Mouse (Mus musculus): ENCODE results near the gene Chchd6. TPM values are rescaled to one million over a fixed set of nuclear protein-coding genes. Genes with fewer than 3 reads are reported as not detected.

Gene Chchd6
- polyA plus RNA-seq, 1 experiment, result 38.0 TPM

DNA sequence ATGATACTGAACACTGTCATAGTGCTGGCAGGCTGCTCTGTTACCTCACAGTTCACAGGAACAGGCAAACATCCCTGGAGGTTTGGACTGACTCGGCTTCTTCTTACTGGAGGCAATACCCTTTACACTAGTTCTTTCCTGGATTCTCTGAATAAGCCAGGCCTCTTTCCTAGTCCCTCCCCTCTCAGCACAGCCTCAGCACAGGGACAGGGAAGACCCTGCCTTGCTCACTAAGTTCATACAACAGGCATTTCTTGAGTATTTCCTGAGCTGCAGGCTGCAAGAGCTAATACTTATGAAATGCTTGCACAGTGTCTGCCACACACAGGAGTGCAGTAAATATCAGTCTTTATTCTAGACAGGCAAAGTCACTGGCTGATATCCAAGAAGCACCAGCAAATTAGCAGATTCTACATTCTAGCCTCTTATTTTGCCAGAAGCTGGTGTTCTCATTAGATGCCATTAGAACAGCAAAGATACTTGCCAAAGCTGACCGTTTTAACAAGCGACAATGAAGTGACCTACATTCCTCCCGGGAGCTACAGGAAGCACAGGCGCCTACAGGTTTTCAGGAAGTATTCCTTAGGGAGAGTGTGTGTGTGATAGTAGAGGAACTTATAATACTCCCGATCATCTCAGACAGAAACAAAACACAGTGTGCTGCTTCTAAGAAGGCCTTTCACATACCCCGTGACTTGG is 142.3 kb downstream of the Chchd6 start:
- no peak for DNase-seq (ENCODE audit: low spot score)

DNA sequence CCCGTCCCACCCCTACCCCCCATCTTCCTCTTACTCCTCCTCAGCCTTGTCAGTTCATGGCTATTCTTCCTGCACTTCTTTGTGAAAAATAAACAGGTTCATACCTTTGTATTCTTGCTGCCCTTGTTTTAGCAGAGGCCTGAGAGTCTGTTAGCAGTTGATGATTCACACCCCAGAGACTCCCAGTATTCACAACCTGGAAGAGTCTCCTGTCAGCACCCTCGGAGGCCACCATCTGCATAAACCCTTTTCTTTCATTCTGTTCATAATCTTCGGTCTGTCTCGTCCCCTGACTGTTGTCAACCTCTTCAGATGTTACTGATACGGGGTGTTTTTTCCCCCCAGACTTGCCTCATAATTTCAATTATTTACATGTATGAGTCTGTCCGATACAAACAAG is 143.1 kb downstream of the Chchd6 start:
- no peak for DNase-seq (ENCODE audit: low spot score)

DNA sequence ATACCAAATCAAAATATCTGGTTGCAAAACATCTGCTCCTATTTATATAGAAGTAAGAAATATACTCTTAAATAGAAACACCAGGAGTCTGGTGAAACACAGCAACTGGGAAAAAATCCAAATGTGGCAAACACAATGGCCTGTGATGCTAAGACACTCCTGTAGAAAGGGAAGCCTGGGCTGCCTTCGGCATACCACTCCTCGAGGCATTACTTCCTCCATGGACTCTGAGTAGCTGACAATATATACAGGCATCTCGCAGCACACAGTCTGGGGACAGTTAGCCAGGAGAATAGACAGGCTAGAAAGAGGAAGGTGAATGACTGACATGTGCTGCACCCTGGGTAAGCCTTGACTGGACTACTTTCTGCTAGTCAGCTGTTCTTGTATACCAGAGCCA is 146.7 kb downstream of the Chchd6 start:
- no peak for DNase-seq (ENCODE audit: low spot score)

DNA sequence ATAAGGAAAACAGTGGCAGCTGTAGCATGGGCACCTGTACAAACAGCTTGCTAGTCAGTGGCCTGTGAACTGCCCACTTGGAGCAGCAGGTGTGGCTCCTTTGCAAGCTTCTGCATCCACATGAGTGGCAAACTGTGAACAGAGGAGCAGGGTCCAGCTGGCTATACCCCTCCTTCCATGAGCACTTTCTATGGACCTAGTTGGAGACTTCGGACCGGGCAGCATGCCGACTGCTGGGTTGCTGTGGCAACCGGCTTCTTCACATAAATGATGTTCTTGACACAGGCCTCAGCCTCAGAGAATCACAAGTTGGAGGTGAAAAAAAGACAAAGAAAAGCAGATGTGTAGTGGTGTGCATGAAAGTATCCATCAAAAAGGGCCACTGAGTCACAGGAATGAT is 154.8 kb downstream of the Chchd6 start:
- no peak for DNase-seq (ENCODE audit: low spot score)

DNA sequence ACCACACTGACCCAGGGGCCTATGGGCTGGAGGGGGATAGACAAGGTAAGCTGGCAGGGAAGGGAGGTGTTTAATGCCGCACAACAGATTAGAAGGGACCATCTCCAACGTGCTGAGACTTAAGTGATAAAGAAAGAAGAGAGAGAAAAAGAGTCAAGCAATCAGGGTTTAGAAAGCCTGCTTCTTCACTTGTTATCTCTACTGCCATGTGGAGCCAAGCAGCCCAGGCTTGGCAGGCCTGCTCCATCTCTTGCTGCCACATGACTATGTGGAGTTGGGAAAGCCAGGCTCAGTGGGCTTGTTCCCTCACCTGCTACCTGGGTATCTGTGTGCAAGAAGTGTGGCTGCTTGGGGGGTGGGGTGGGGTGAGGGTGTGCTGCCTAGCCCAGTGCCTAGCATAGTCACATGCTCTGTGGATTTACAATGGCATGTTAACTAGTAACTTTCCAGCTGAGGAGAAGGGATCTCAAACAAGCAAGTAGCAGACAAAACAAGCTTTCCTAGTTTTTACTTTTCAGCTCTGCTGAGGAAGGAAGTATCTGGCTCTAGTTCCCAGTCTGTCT is 163.5 kb downstream of the Chchd6 start:
- DNase-seq (ENCODE audit: low spot score), result no peak

DNA sequence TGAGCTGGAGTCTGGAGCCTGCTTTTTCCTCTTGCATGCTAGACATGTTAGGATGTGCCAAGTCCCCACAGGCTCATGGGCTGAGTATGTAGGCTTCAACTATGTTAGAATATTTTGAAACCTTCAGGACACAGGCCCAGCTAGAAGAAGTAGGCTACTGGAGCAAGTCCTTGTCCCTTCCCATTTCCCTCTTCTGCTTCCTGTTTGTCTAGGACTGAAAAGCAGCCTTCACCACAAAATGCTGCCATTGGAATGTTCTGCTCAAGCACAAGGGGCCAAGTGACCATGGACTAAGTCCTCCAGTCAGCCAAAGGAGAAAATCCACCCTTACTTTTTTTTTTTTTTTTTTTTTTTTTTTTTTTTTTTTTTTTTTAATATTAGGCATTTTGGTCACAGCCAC is 164.7 kb downstream of the Chchd6 start:
- DNase-seq (ENCODE audit: low spot score), result no peak

DNA sequence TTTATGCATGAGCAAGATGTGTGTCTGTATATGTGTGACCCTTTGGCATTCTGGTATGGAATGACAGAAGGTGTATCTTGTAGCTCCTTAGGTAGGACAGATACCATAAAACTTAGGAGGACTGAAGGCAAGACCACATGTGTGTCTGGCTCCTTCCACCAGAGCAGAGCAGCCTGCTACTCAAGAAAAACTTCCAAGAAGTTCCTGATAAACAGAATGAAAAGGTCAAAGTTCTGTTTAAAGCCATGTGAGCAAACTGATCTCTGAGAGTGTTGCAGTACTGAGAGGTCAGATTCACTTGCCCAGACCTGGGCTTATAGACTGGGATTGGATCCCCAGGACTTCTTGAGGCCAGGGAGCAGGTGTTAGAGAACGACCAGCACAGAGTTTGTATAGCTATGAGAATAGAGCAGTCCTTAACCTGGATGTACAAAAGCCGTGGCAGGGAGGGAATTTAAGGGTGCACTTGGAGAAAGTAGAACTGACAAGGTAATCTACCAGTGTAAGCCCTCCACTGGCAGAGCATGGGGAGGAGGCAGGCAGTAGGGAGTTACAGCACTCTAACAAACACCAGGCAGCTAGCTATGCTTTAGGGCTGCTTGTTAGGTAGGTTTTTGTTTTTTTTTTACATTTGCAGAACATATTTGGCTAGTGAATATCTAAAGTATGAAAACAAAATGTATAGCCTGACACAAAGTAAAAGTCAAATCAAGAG is 166.6 kb downstream of the Chchd6 start:
- DNase-seq (ENCODE audit: low spot score), result no peak

DNA sequence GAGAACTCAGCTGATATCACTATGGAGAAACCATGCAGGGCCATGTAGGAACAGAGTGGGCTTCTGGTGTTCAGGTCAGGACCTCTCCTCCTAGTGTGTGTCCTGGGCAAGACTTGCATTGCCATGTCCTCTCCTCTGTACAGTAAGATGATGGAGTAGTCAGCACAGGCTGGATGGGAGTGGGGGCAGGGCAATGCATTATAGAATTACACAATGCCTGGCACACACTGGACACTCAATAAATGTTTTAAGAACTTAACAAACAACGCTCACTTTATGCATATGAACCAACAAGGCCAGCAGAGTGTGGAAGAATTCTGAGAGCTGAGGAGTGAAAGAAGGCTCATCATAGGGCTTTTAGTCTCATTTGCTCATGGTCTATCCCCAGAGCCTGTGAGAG is 171.0 kb downstream of the Chchd6 start:
- DNase-seq (ENCODE audit: low spot score), result no peak

DNA sequence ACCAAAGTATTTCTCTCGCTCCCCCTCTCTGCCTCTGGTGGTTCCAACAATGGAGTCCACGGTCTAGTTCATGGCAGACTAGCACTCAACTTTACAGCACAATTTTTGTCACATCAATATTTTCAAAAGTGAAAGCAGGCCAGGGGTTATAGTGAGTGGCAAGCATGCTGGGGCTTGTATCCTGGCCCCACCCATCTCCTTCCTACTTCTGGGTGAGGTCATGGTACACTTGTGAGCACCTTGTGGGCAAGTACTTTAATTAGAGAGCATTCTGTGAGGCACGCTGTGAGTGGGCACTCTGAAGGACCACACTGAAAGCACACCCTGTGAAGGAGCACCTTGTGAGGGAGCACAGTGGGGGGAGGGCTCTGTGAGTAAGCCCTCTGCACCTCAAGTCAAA is 172.8 kb downstream of the Chchd6 start:
- no peak for DNase-seq (ENCODE audit: low spot score)

DNA sequence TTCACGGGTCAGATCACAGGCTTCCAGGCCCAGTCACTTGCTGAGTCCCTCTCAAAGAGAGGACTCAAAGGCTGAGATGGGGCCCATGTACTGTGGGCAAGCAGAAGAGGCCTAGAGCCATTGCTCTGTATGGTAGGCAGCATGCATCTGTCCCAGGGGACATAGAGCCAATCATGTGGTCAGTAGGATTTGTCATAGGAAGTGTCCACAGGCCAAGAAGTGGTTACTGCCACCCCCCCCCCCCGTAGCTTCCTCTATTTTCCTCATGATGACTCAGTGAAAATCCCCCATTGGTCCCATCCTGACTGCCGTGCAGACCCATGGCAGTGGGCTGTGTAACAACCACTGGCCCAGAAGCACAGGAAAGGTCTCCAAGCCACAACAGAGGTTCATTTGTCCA is 173.5 kb downstream of the Chchd6 start:
- no peak for DNase-seq (ENCODE audit: low spot score)

DNA sequence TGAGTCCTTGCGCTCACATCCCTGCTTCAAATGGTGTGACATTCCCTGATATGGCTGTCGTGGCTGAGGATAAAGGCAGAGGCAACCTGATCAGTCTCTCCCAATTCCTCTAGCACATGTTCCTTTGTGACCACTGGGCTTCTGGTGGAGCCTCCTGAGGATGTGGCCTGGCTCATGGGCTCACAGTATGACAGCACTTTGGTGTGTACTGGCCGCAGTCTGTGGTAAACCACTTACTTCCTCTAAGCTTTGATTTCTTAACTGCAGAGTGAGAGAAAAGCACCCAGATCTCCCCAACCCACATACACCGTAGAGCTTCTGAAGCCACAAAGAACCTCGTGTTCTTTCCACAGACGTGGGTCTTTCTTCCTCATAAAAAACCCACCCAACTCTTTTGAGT is 173.9 kb downstream of the Chchd6 start:
- no peak for DNase-seq (ENCODE audit: low spot score)

DNA sequence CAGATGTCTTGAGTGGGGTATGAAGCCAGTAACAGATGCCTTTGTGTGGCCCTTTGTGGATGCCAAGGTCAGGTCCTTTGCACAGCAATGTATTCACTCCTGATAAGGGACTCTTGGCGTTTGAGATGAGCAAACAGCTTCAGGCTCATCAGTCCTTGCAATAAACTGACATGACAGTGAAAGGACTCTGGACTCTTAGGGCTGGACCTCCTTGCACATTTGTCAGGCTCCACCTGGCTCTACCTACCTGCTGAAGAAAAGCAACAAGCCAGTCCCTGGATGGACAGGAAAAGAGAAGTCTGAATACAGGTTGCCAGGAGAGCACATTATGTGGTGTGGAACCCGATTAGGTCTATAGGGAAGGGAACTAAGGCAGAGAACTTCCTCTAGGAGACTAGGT is 174.7 kb downstream of the Chchd6 start:
- no peak for DNase-seq (ENCODE audit: low spot score)

DNA sequence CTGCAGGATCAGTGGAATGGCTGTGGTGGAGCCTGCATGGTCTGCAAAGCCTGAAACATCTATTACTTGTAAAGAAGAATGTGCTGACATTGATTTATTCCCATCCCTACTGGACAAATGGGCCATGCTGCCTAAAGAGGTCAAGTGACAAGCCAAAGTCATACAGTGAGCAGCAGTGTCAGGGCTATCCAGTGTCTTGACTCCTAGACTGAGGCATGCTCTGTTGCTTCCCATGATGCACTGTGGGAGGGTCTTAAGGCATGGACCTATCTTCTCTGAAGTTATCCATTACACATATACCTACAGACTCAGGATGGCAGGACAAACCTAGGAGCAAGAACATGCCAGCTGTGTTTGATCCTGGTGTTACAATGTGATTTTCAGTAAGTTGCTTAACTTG is 175.3 kb downstream of the Chchd6 start:
- no peak for DNase-seq (ENCODE audit: low spot score)

DNA sequence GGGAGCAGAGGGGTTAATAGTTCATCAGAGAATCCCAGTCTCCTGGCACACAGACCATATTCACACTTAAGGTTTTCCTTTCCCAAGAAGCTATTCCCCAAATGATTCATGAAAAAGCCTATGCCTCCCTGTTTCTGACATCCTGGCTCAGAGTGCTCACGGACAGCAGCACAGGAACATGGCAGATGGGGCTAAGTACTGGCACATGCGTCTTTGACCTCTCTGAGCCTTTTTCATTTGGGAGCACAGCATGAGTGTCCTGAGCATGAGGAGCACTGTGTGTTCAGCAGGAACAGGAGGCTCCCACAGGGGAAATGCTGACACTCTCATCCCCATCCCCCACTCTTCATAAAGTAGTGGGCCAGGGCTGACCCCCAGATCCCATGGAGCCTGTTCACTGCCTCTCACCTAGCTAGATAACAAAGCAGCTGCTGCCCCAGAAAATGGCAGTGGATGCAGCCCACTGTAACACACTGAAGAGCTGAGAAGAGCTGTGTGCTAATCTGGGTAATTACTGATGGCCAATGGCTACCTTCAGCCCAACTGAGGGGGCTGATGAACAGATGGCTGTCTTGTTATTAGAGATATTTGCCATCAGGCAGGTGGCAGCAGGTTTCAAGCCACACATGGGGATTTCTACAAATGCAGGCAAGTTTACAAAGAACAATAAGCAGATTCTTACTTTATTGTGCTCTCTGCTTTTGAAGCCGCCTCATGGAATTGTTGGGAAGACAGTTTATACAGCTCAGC is 176.2 kb downstream of the Chchd6 start:
- DNase-seq (ENCODE audit: low spot score), result no peak

DNA sequence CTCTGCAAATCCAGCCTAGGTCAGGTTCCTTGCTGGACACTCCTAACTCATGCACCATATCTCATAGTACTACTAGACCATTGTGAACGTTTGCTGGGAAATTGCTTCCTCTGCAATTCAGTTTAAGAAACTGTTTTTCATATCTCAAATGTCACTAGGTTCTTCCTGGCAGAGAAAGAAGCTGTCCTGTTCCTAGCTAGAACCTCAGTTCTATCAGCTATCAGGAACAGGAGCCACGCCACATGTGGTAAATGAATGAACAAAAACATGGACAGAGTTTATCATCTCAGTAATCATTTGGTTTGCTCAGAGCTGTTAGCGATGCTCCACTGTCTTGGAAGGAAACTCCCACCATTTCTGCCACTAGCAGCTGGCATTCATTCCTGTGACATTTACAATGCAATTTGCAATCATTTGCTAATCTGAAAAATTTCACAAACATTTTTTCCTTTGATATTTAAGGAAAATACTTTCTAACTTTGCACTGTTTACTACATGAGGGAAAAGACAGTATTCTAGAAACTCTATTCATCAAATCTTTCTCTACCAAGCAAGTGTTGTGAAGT is 179.3 kb downstream of the Chchd6 start:
- no peak for DNase-seq (ENCODE audit: low spot score)

DNA sequence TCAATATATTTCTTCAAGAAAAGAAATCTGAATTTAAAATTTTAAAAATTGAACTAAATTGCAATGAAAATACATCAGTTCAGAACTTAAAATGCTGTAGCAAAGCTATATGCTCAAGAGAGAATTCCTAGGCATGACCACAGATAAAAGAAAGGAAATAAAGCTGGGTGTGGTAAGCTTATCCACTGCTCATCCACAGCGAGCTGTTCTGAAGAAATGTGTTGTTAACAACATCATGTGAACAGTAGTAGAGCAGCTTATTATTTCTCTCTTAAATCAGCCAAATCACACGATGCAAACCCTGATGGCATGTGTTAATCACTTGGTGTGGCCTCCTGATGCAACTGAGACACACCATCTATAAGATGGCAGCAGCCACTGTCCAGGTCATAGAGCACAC is 180.4 kb downstream of the Chchd6 start:
- DNase-seq (ENCODE audit: low spot score), result no peak

DNA sequence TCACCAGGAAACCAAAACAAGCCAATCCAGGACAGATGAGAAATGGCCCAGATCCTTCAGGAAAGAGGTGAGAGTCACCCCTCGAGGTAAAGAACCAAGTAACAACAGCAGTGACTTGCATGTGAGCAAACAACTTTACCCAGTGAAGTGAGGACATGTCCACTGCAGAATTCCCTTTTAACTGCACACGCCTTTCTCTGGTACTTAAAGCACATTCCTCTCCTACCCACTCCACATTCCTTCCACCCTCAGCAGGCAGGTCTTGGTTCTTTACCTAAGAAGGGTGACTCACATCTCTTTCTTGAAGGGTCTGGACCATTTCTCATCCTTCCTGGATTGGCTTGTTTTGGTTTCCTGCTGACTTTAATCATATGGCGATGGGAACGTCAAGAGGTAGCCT is 181.3 kb downstream of the Chchd6 start:
- no peak for DNase-seq (ENCODE audit: low spot score)

DNA sequence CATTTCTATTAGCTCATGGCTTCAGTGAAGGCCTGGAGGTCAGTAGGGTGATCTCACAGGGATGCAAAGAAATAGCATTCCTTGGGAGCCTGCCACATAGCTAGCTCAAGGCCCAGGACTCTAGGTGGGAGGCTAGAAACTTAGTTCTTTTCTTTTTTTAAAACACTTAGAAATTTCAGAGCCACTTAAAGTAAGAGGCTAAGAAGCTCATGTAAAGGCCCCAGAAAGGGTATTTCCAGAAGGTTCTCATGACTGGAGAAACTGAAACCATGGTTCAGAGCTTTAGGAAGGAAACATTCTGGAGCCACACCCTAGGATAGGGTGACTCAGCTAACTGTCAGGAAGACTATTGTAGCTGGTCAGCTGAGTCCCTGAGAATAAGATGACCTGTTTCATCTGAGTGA is 182.0 kb downstream of the Chchd6 start:
- DNase-seq (ENCODE audit: low spot score), result no peak

DNA sequence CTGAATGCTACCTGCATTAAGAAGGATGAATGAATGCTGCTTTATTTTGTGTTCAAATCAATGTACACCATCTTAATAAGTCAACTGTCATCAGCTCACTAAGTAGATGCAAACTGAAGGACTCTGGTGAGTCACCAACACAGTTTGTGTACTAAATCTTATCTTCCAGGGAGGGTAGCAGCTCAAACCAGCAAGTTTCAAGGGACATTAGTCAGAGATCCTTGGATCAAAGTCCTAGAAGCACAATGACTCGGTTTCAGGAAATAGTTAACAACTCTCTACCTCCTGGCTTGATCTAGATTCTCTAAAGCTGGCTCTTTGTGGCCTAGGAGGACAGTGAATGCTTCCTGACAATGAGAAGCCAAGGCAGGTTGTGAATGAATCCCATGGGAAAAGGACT is 182.9 kb downstream of the Chchd6 start:
- no peak for DNase-seq (ENCODE audit: low spot score)

DNA sequence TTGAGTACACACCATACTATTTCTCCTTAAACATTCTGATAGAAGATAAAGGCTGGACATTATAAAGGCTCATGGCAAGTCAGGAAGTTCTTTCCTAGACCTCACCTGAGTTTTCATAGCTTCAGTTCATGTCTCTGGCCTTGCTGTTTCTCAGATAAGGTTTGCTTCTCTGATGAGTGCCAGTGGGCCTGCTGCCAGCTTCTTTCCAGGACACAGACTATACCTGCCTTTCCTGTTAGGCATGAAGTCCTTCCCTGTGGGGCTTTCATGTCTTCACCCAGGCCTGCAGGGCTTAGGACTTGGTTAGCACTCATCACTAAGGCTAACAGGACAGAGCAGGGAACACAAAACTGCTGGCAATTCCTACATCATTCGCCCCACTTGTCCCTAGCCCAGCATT is 186.4 kb downstream of the Chchd6 start:
- no peak for DNase-seq (ENCODE audit: low spot score)

DNA sequence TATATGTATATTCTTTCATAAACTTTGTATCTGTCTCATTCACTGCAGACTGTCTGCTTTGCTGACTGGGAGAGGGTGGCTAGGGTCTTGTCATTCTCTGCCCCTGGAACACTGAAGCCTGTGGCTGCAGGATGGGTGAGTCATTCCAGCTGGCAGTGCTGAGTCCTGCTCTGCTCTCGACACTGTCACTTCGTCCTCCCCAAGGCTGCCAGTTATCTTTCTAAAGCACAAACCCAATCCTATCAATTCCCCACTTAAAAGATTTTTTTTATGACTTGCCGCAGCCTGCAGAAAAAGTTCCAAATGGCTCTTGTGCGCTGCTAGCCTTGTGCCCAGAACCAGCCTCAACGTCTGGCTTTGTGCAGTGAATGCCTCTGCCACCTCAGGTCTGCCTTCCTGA is 187.2 kb downstream of the Chchd6 start:
- DNase-seq (ENCODE audit: low spot score), result no peak

DNA sequence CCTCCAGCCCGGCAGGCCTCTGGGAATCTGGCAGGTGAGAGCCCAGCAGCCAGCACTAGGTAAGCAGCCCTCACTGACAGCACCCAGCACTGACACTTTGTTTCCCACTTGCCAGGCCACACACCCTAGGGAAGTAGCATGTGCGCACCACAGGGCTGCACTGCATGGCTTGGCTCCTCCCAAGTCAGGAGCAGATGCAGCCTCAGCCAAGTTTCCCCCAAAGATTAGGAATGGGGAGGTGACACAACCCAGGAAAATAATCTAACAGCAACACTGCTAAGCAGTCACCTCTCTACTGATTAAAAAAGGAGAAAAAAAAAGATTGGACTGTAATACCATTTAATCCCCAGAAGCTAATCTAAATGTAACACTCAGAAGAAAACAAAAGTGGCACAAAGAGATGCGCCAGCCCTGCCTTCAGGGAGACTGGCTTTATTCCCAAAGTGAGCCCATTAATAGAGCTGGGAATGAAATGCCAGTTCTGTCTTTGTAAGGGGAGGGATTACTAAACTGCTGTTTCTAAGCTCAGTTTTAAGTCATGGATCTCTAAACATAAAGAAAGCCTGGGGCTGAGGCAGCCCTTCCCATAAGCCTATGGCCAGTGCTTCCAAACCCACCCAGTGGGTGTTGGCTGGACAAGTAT is 188.1 kb downstream of the Chchd6 start:
- no peak for DNase-seq (ENCODE audit: low spot score)
